Mouse (Mus musculus) inflammation-experienced regulatory T-cells, adult 6 months (primary cell): Measurements from ENCODE around the gene Col4a1. TPM values are rescaled to one million over a fixed set of nuclear protein-coding genes. Genes with fewer than 3 reads are reported as not detected.

Source experiments
- ATAC-seq: one replicate; pipeline ENCODE4 v1.8.0; 2017
- polyA plus RNA-seq, 3 experiments: library from polyadenylated mRNA; unstranded; fragments of 100-300 nt; shearing (Covaris generic); gene quantifications; one replicate each; pipeline ENCODE4 v1.2.1; 2017

Gene Col4a1
- polyA plus RNA-seq = under 1 TPM in 1 of 3 experiments, not detected in 2; 0.40 TPM

DNA sequence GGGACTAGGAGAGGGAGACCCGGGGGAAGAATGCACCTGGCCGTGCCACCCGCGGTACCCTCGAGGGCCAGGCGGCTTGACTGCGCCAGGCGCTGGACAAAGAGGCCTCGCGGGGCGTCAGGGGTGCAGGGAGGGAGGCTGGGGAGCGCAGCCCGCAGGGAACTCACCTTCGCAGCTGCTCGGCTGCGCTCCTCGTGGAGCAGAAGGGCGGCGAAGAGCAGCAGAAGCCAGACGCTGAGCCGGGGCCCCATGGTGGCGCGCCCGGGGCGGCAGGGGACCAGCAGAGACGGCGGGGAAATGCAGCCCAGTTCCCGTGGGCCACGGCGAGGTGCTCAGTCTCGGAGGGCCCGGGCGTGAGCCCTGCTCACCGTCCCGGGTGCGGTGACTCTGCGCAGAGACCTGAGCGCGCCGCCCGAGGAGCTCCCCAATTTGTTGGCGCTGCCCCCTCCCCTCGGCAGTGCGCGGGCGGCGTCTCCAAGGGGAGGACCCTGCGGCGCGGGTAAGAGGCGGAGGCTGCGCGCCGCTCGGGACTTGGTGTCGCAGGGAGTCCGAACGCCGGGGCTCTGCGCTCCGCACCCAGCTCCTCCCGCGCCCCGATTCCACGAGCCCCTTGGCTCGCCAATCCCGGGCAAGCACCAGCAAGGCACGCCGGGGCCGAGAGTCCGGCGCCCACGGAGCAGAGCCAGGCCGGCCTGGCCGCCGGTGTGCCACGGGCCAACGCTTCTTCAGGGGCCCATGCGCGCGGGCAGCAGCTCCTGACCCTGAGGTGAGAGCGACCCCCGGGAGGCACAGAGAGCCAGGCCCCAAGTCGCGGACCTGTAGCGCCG, at the start of gene Col4a1, which contains the start of gene Col4a2:
Col4a1 (minus strand) TSS at position 478 of the 827 bp plus-strand sequence.
Col4a2 (plus strand) TSS at position 457 of the 827 bp plus-strand sequence.
- no peak for ATAC-seq

DNA sequence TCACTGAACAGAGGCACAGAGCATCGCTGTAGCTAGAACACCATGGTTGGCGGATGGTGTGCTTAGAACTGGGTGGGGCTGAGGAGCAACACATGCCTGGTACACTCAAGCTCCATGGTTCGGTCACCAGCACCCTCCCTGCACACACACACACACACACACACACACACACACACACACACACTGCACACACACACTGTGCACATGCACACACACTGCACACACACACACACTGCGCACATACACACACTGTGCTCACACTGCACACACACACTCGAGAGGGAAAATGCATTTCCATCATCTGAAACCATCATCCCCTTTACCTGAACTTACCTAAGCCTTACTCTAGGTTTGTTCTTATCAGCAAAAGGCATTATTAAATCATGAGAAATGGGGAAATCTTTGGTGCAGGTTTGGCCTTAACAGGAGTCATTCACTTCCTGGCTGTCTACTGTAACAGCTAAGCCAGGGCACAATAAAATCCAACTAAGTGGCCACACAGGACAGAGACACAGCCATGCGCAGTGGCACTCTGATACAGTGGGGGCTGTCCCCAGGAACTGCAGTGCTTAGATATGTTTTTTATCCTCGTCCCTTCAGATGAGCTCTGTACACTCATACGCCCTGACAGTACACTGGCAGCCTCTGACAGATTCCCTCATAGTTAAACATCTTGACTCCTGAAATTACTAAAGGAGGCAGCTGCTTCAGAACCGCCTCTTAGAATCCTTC, 49.1 kb upstream of the Col4a1 start:
- no peak for ATAC-seq

DNA sequence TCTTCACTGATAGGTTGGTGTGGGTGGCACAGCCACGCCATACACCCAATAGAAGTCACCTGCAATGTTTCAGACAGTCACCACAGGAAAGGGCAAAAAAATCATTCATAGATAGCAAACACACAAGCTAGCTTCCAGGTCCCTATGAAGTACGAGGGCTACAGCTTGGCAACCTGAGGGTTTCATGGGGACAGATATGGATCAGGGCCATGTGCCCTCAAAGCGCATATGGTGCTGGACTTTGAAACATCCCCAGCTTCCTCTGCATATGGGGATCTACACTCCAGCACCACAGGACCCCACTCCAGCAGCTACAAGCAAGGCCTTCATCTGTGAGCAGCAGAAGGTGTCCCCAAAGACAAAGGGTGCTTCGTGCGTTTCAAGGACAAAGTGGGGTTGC, 47.2 kb upstream of the Col4a1 start:
- no peak for ATAC-seq

DNA sequence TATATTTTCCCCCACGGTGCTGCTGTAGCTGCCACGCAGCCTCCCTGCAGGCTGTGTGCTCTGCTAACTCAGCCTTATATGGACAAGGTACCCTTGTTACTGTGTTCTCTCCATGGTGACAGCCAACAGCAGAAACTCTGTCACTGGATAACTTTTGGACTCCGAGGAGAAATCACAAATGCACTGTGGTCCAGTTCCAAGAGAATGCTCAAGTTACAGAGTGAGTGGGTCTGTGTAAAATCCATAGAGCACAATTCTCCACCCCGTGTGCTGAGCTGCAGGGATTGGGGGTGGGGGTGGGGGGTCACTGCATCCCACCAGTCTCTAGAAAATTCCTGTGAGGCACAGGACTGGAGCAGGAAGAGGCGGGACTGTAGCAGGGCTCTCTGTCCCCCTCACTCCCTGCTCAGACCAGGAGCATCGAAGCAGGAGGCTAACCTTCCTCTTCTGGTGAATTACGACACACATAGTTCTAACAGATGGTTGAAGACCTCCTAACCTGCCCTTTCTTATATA, 45.4 kb upstream of the Col4a1 start:
- no peak for ATAC-seq

DNA sequence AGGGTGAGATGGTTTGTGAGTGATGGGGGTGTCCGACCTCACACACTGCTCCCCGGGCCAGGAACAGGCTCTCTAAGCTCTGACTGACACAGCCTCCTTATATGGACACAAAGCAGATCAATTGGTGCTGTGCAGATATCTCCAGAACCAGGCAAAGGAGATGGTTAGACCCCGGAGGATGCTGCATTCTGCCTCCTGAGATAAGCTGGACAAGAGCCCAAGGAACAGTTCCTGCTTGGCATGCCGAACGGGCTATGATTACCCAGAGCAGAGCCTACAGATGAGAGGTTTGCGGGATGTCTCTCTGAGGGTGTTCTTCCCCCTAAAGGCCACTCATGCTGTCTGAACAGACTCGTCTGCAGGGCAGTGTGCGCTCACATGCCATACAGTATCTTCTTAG, 44.1 kb upstream of the Col4a1 start:
- ATAC-seq = no peak

DNA sequence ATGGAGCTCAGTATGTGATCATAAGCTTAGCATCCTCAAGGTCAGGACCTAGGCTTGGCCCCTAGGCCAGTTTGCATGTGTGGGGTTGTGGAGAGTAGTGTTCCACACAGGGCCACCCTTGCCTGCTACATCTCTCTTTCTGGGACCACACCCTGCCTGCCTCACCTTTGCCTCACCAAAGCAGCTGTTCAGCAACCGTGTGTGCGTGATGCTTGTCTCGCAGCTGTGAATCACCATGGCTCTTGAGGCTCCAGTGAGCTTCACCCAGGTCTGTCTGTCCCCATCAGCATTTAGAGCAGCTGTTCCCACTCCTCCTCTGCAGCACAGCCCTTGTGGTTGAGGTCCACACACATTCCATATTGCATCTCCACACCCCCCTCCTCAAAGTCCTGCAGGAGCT, 43.3 kb upstream of the Col4a1 start:
- ATAC-seq = no peak

DNA sequence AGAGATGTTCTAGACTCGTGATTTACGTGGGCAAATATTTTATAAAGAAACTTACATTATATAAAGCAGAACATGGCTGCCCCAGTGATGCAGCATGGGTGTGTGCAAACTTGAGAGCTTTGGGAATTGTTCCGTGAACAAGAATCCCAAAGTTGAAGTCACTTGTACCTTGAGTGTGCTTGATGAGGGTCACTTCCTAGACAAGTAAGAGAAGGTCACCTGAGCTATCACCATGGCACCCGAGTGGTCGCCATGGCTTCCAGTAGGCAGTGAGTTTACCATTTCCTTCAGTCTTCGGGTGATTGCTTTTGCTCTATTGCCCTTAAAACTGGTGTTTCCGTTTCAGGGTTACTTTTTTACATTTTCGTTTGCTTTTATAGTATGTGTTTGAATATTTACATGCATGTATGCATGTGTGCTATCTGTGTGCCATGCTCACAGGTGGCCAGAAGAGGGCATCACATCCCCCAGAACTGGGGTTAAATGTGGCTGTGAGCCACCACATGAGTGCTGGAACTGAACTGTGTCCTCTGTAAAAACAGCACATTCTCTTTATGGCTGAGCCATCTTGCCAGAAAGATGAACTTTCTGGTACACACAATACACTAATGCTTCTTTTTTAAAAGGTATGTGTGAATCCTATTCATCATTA, 42.3 kb upstream of the Col4a1 start:
- ATAC-seq = no peak

DNA sequence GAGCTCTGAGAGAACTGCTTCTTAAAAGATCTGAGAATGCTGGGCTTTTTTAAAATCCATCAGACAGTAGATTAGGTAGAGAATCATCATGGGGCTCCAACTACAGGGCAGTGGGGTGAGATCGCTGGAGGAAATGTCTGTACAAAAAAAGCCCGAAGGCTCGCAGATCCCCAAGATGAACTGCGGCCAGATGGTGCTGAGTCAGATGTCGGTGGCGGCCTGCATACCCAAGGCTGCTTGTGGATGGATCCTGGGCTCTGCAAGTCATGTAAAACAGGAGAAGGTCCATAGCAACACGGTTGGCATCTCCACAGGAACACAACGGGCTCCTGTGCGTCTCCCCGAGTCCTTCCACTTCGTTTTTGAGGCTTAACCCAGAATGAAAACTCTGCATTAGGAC, 39.9 kb upstream of the Col4a1 start:
- ATAC-seq = no peak

DNA sequence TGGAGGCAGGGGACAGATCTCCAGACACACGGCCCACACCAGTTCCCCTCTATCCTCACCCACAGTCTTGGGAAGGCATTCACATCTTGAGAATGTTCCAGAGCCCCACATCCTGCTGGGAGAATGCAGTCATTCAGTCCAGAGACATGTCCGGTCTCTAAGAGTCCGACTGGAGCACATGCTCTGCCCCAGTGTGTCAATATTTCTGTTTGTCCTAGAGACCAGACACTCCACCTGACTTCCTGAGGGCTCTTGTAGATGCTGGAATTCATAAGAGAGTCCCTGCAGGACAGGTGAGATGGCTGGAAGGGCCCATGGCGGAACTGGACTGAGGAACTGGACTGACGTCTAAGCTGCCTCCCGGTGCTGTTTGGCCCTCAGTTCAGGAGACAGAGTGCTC, 38.7 kb upstream of the Col4a1 start:
- no peak for ATAC-seq

DNA sequence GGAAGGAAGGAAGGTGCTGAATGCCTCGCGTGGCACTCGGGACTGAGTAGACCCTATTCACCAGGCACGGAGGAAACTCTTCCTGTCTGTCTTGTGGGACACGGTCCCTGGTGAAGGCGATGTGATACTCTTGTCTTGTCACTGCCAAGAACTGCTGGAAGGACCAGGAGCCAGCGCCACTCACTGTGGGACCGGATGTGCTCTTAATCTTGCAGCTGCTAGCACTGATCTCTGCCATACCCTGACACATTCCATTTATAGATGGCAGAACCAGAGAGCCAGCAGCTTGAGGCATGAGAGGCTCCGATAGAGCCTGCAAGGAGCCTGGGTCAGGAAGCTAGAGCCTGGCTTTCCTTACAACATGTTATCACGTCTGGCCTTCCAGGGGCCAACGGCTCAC, 36.0 kb upstream of the Col4a1 start:
- ATAC-seq = no peak

DNA sequence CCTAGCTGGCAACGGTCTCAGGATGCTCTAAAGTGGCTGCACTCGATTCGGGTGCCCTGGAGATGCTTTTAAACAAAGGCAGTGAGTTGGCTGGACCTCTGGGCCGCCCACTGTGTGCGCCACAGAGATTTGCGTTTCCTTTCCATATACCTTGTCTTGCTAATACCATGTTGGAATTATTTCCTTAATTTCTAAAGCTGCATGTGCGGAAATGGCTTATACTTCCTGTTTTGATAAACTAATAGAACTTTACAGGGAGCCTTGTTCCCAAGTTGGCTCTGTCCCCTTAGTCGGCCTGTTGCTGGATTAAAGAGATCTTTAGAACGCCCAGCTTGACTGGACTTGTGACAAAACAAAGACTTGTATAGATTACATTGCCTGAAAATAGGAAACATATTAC, 35.1 kb upstream of the Col4a1 start:
- no peak for ATAC-seq

DNA sequence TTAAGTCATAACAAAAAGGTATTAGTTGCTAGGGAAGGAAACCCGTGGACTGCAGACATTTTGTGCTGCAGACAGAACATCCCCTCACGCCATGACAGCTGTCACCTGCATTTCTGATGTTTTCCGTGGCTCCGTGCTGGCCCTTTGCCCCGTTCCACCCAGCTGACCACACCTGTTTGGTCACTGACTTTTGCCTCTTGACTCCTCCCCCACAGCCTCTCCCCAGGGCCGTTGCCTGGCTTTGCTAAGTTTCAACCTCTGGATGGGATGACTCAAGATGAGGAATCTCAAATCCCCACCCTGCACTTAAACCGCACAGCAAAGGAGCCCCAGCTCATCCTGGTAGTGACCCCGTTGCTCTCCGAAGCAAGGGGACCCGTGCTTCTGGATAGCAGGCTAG, 33.6 kb upstream of the Col4a1 start:
- ATAC-seq = no peak

DNA sequence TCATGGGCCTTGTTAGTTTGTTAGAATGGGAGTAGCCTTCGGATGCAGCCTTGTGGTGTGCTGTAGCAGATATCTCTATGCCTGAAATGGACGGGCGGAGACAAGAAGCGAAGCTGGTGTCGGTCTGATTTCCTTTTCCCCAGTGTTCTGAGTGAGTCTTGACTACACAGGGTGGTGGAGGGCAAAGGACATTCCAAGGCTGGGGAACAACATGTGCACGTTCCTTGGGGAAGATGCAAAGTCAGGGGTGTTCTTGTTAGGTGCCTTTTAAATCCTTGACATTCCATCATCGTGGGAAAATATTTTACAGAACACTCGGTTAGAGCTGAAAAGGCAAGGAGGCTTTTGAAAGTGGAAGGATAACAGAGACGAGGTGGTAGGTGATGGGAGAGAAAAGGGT, 31.8 kb upstream of the Col4a1 start:
- no peak for ATAC-seq

DNA sequence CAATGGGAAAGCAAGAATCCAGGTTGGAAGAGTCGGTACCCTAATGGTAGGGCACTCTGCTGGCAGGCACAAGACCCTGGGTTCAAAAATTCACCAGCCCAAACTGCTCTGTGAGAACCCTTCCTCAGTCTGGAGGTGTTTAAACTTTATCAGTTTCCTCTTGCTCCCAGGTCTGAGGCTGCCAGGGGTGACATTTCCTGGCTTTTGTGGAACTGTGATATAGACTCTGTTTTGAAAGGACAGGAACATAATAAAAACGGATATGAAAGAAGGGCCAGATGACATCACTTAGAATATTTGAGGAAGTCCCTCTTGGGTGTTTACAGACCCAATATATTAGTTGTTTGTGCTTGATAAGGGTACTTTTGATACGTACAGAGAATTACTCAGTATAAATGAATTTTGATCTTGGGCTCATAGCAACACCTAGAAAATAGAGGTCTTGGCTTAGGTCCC, 28.5 kb upstream of the Col4a1 start:
- ATAC-seq = no peak

DNA sequence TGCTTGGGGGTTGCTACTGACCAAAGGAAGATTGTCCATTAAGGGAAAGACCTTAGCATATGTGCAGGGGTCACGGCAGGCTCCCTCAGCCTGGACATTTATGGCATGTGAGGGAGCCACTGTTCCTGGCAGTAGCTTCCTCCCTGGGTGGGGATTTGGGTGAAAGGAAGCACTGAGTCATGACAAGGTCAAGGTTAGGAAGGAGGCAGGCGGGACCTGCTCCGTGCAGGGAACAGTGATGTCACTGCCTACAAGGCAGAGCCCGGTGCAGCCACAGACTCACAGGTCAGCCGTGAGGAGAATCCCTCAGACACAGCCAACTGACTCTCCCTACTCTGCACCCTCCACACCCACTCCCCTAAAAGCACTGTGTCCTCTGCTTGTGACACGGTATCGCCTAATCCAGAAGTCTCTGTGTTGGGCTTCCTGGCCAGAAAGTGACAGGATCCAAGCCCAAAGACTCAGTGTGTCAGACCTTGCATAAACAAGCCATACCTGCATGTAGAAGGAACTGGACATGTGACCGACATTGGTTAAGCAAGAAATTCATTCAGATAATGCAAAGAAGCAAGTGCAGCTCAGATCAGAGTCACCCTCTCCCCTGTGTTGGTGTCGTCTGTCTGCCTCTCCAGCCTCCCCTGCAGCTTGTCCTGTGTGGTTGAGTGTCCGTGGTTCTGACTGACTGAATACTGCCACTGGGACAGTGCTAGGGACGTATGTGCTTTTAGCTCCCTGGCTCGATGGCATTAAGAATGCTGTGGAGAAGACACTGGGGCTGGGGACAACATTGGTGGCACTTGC, 27.9 kb upstream of the Col4a1 start:
- no peak for ATAC-seq

DNA sequence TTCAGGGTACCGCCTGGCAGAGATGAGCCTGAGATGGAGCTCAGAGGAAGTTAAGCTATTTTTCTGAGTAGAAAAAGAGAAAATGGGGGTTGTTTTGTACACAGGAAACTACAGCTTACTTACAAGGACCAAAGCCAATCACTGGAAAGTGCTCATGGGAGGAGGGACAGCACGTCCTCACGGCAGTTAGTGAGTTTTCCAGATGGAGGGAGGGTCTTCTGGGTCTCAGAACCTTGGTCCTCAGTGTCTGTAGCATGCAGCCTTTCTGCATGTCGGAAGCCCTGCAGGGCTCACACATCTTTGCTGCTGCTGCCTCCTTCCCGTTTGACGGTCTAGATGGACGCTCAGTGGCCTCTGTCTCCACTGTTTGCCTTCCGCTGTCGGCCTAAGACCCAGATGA, 25.9 kb upstream of the Col4a1 start:
- ATAC-seq = no peak

DNA sequence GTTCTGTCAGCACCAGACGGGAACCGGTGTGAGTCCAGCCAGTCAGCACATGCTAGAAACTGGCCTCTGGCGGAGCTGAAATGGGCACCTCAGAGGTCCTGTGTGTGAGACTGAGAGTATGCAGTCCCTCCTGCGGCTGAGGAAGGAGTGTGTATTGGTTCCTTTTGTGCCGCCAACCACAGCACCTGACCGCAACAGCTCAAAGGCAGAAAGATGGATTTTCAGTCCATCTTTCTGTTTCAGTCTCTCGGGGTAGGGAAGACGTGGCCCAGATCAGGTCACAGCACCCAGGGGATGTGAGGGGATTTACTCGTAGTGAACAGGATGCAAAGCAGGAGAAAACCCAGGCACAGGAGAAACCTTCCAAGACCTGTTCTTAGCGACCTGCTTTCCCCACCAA, 25.0 kb upstream of the Col4a1 start:
- no peak for ATAC-seq

DNA sequence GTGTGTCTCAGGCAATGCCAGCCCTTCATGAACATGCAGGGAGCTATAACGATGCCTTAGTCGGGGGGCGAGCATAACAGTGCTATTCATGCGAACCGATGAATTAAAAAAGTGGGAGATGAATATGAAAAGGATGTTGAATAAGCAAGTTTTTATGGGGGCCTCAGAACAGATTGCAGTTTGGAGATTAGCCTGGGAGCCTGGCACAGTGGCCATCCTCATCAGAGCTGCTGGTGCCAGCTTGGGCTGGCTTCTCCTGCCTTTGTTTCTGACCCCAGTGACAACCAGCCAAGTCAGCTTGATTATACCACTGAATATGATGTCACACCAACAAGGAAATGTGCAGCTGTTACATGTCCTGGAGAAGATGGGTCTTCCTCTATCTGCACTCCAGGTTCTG, 23.7 kb upstream of the Col4a1 start:
- no peak for ATAC-seq

DNA sequence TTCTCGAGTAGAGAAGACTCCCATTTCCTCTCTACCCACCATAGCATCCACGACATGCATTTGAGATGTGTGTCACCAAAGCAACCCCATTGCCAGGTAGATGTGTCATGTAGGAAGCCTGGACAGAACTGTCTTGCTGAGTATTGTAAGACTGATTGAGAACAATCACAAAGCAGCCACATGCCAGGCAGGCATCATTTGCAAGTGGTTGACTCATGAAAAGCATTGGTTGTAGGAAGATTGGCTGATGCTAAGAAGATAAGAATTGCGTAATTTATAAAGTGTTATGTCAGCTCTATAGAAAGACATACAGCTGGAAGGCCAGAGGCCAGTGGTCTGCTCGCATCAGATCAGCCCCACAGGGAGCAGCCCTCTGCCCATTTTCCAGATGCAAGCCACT, 22.6 kb upstream of the Col4a1 start:
- ATAC-seq = no peak

DNA sequence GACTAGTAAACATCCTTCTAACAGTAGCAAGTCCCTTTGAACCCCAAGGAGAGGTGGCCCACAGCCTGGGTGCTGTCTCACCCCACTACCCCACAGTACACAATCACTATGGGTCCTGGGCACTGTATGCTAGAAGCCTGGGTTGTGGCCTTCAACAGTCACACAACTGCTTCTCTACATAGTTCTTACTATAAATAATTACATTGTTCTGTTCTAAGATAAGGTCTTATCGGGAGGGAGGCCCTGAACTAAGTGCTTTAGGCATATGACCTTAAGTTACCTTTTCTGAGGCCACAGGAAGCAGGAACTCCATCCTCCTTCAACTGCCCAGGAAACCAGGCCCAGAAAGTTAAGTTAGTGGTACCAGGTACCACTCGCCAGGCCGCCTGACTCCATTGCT, 21.9 kb upstream of the Col4a1 start:
- ATAC-seq = no peak

DNA sequence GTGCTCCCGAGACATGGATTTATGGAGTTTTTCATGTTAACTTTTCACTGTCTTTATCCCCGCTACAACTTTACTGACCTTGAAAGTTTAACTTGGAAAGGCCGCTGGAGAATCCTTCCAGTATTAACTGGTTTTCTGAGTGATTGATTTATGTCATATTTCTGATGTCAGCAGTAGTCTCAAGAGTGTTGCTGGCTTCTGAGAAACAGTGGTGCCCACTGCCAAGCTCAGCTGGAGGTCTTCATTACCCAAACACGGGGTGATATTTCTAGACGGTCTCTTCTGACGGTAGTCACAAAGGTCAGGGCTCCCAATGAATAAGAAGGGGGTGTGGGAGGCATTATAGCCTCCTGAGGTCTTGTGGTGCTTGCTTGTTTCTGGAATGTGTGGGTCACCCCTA, 21.1 kb upstream of the Col4a1 start:
- no peak for ATAC-seq

DNA sequence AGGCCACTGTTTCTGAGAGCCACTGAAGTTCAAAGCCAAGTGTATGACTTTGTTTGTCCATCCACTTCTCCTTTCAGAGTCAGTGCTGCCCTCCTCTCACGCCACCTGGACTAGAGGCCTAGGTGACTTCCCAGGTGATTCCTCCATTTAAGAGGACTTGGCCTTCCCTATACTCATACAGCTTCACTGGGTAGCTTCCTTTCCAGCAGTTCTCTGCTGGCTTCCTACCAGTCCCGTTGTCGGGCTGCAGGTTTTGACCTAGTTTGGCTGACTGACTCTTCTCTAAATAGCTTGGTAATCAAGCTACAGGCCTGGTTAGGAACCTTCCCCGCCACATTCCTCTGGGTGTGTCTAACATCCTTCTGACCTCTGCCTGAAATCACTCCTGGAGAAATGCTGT, 18.9 kb upstream of the Col4a1 start:
- ATAC-seq = no peak
